Mouse (Mus musculus): ENCODE measurements at regions not wholly inside any gene's neighbourhood (a gene's known extent, or its start where the extent isn't known, plus 50 kb on each side); places are given as distances from the start of the nearest gene placed in this dataset.

DNA sequence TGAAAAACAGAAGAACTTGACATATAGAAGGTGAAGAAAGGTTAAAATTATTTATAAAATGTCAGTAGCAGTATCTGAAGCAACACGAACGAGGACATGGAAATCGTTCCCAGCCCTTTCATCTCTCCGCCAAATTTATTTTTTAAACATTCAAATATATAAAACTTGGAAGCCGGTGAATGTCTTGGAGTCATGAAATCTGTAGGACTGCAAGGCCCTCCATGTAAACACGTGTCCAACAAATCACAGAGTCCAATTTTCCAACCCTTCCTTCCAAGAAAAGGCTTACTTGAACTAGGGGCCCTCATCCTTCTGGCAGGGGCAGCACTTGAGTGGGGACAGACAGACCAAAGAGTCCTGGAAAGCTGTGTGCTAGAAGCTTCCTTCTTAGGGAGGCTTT, 237.0 kb downstream of the Map2k4 start:
- ATAC-seq, result no peak
- Histone ChIP-seq H3K9me3 (ENCODE audit: control insufficient read depth) (no peaks in the 10 kb centered on the region), H3K4me1 (replicated peaks; ENCODE audit: control insufficient read depth, insufficient read depth, low read length) (no peaks in the 10 kb centered on the region), H3K27me3 (replicated peaks; ENCODE audit: control insufficient read depth, insufficient read depth, low read length) (no peaks in the 10 kb centered on the region), H3K4me3 (ENCODE audit: low read depth, low read length) (no peak overlapping the region), H3K4me2 (replicated peaks; ENCODE audit: low read depth) (no peak overlapping the region), H3K9ac (ENCODE audit: low read depth, low read length) (no peak overlapping the region), H3K36me3 (ENCODE audit: control insufficient read depth, insufficient read depth) (no peaks in the 10 kb centered on the region), H3K27ac (ENCODE audit: low read depth, low read length) (no peak overlapping the region)
- 66% methylated on average over 6 of the region's 6 CpGs for WGBS
- TF ChIP-seq CTCF (IDR thresholded peaks at IDR 0.05; ENCODE audit: low read depth), result no peak

DNA sequence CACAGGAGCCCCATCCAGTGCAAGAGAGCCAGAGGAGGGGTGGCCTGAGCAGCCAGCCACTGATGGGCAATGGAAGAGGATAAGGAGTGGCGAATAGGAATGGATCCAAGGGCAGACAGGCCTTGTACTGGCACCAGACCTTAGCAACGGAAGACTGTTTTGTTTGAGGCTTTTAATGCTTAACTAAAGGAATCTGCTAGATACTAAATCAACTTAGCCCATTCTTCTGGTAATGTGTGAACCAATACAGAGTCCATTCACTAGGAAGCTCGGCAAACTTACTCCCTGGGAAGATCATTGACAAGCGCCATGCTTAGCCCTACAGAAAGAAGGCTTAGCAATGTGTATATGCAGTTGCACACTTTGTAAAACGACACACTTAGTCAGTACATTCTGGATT, 243.8 kb downstream of the Map2k4 start:
- WGBS, result 55% methylated on average over 5 of the region's 5 CpGs
- Histone ChIP-seq H3K4me1 (replicated peaks; ENCODE audit: control insufficient read depth, insufficient read depth, low read length) (no peaks in the 10 kb centered on the region), H3K9me3 (ENCODE audit: control insufficient read depth) (no peaks in the 10 kb centered on the region), H3K4me2 (replicated peaks; ENCODE audit: low read depth) (no peak overlapping the region), H3K36me3 (ENCODE audit: control insufficient read depth, insufficient read depth) (no peaks in the 10 kb centered on the region), H3K9ac (ENCODE audit: low read depth, low read length) (no peak overlapping the region), H3K4me3 (ENCODE audit: low read depth, low read length) (no peak overlapping the region), H3K27me3 (replicated peaks; ENCODE audit: control insufficient read depth, insufficient read depth, low read length) (no peaks in the 10 kb centered on the region), H3K27ac (ENCODE audit: low read depth, low read length) (no peak overlapping the region)
- no peak for ATAC-seq
- no peak for TF ChIP-seq CTCF (IDR thresholded peaks at IDR 0.05; ENCODE audit: low read depth)

DNA sequence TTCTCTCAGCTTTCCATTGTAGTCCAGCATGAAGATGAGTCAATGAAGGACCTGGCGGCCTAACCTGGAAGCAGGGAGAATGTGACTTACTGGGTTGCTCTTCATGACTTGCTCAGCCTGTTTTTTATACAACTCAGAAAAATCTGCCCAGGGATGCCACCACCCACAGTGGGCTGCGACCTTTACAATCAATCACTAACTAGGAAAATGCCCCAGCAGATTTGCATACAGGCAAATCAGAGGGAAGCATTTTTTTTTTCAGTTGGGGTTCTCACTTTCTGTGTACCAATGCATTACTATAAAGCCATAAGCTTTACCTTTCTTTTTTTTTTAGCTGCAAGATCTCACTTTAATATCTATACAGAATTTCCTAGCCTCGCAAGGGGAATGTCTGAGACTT, 244.5 kb downstream of the Map2k4 start:
- H3K4me3 ChIP-seq (ENCODE audit: low read depth, low read length), result no peak overlapping the region
- no peak for TF ChIP-seq CTCF (IDR thresholded peaks at IDR 0.05; ENCODE audit: low read depth)
- H3K36me3 ChIP-seq (ENCODE audit: control insufficient read depth, insufficient read depth), result no peaks in the 10 kb centered on the region
- no peak overlapping the region for H3K4me2 ChIP-seq (replicated peaks; ENCODE audit: low read depth)
- H3K27ac ChIP-seq (ENCODE audit: low read depth, low read length), result no peak overlapping the region
- no peak overlapping the region for H3K9ac ChIP-seq (ENCODE audit: low read depth, low read length)
- WGBS, result 68% methylated on average over 3 of the region's 3 CpGs
- ATAC-seq, result no peak
- no peaks in the 10 kb centered on the region for H3K9me3 ChIP-seq (ENCODE audit: control insufficient read depth)
- no peaks in the 10 kb centered on the region for H3K4me1 ChIP-seq (replicated peaks; ENCODE audit: control insufficient read depth, insufficient read depth, low read length)
- no peaks in the 10 kb centered on the region for H3K27me3 ChIP-seq (replicated peaks; ENCODE audit: control insufficient read depth, insufficient read depth, low read length)

DNA sequence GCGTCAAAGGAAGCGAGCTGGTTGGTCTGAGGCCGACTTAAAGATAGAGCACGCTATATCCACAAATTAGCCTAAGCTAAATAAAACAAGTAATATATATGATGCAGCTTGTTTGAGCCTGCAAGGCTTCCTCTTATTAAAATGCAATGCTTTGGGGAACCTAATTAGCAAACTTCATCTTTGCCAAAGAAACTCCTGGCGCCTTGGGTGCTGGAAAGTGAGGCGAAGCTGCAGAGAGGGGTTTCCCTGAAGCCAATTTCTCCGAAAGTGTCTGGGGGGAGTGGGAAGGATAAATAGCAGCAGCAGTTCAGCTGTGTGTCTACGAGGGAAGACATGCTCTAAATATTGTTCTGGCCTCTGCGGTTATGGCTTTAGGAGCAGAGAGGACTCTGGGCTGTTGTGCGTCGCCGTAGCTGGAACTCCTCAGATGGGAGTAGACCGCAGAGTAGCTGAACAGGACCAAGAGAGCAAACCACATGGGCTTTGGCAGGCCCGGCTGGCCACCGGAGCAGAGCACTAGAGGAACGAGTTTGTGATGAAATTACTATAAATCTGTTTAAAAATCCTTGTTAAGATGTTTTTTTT, 251.0 kb downstream of the Map2k4 start:
- H3K4me3 ChIP-seq (ENCODE audit: low read depth, low read length), result no peak overlapping the region
- WGBS, result 67% methylated on average over 16 of the region's 16 CpGs
- TF ChIP-seq CTCF (IDR thresholded peaks at IDR 0.05; ENCODE audit: low read depth), result no peak
- no peak overlapping the region for H3K9ac ChIP-seq (ENCODE audit: low read depth, low read length)
- no peak for ATAC-seq
- no peaks in the 10 kb centered on the region for H3K36me3 ChIP-seq (ENCODE audit: control insufficient read depth, insufficient read depth)
- no peaks in the 10 kb centered on the region for H3K9me3 ChIP-seq (ENCODE audit: control insufficient read depth)
- no peak overlapping the region for H3K4me2 ChIP-seq (replicated peaks; ENCODE audit: low read depth)
- no peak overlapping the region for H3K27ac ChIP-seq (ENCODE audit: low read depth, low read length)
- H3K27me3 ChIP-seq (replicated peaks; ENCODE audit: control insufficient read depth, insufficient read depth, low read length), result no peaks in the 10 kb centered on the region
- H3K4me1 ChIP-seq (replicated peaks; ENCODE audit: control insufficient read depth, insufficient read depth, low read length), result no peaks in the 10 kb centered on the region

DNA sequence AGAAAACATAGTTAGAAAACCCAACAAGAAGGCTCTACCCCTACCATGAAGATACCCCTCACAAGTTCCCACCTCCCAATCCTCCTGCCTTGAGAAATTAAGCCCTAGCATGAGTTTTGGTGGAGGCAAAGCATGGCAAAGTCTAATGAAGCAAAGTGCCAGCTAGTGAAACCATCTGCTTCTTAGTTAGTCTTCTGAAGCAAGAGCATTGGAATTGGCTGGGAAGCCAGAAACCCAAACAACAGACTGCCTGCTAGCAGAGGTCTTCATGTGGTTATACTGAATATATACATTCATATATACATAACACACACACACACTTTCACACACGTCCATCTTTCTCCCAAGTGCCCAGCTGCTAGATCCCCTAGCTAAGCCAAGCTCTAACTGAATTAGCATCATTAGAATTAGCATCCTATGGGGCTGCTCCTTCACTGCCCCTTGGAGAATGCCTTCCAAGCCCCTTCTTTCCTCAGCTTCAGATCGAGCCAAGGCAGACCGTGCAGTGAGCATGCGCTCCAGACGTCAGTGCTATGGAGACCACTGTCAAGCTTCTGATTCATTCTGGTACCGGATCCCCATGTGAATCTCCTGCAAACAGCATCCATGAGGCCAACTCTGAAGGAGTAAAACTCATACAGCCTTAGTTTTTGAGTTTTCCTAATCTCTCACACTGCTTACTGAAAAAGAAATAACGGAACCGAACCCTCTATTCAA, 252.2 kb downstream of the Map2k4 start:
- no peak for TF ChIP-seq CTCF (IDR thresholded peaks at IDR 0.05; ENCODE audit: low read depth)
- ATAC-seq, result no peak
- no peaks in the 10 kb centered on the region for H3K4me1 ChIP-seq (replicated peaks; ENCODE audit: control insufficient read depth, insufficient read depth, low read length)
- H3K4me2 ChIP-seq (replicated peaks; ENCODE audit: low read depth), result no peak overlapping the region
- no peak overlapping the region for H3K4me3 ChIP-seq (ENCODE audit: low read depth, low read length)
- no peak overlapping the region for H3K9ac ChIP-seq (ENCODE audit: low read depth, low read length)
- no peaks in the 10 kb centered on the region for H3K9me3 ChIP-seq (ENCODE audit: control insufficient read depth)
- no peaks in the 10 kb centered on the region for H3K36me3 ChIP-seq (ENCODE audit: control insufficient read depth, insufficient read depth)
- no peak overlapping the region for H3K27ac ChIP-seq (ENCODE audit: low read depth, low read length)
- no peaks in the 10 kb centered on the region for H3K27me3 ChIP-seq (replicated peaks; ENCODE audit: control insufficient read depth, insufficient read depth, low read length)
- 87% methylated on average over 8 of the region's 8 CpGs for WGBS

DNA sequence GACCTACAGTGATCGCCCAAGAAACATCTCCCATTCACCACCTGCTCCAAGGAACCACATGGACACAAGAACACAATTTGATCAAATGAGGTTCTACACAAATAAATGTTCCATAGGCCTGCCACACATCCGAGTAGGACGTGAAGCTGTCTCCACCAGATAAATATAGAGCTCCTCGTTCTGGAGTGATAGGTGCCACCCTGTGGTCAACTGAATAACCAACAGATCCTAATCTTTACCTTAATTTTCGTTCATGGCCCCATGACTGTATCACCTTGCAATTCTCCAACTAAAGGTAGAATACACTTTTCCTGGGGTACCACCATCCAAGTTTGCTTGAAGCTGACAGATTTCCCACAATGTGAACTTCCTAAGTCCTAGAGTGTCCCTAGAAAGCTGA, 257.4 kb downstream of the Map2k4 start:
- ATAC-seq, result no peak
- Histone ChIP-seq H3K4me2 (replicated peaks; ENCODE audit: low read depth) (no peak overlapping the region), H3K27me3 (replicated peaks; ENCODE audit: control insufficient read depth, insufficient read depth, low read length) (no peaks in the 10 kb centered on the region), H3K36me3 (ENCODE audit: control insufficient read depth, insufficient read depth) (no peaks in the 10 kb centered on the region), H3K9ac (ENCODE audit: low read depth, low read length) (no peak overlapping the region), H3K4me1 (replicated peaks; ENCODE audit: control insufficient read depth, insufficient read depth, low read length) (no peaks in the 10 kb centered on the region), H3K4me3 (ENCODE audit: low read depth, low read length) (no peak overlapping the region), H3K9me3 (ENCODE audit: control insufficient read depth) (no peaks in the 10 kb centered on the region), H3K27ac (ENCODE audit: low read depth, low read length) (no peak overlapping the region)
- no peak for TF ChIP-seq CTCF (IDR thresholded peaks at IDR 0.05; ENCODE audit: low read depth)
- 63% methylated on average over 5 of the region's 5 CpGs for WGBS
